Mouse (Mus musculus): ENCODE results near the gene Ccl9.

Gene Ccl9

GRCm38 (mm10) chr11:83578186-83578760, at the start of gene Ccl9:
Gene Ccl9, minus strand, starts transcription at chr11:83578636.
- DNase-seq (ENCODE audit: low spot score in 2 of 2) = no peak

- no peak for DNase-seq (ENCODE audit: low spot score in 2 of 2)
Measured at GRCm38 (mm10) chr11:83623586-83623985, 45.1 kb upstream of the Ccl9 start.

DNA sequence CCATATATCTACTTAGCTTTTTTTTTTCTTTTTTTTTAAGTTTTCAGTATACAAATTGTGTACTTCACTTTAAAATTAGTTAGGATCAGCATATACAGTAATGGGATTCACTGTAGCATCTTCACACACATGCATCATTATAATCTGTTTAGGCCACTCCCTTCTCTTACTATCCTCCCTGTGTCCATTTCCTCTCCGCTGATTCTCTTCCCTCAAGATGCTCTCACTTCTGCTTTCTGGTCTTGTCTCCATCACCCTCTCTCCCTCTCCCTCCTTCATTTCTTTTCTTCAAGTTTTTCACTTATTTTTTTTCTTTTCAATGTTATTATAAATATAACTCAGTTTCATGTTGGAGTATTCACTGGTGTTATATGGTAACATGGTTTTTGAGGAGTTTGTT, 40.6 kb upstream of the Ccl9 start:
- DNase-seq (ENCODE audit: low spot score in 2 of 2) = no peak

- DNase-seq (ENCODE audit: low spot score in 2 of 2) = no peak
Measured at GRCm38 (mm10) chr11:83618238-83618637, 39.8 kb upstream of the Ccl9 start.

DNA sequence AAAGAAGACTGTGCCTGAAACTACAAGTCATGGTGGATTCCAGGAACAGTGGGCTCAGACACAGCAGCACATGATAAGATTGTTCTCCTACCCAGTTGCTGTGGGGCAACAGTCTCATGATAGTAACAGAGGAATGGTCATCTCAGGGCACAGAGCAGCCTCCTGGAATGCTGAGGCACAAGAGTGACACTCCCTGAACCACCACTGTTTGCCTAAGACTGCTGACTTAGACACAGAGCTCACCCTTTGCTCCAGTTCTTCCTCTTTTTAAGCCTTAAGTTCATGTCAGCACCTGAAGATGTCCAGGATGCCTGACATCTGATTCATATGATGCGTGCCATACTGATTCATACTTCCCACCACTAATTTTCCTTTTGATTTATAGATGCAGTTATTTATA, 38.1 kb upstream of the Ccl9 start:
- no peak for DNase-seq (ENCODE audit: low spot score in 2 of 2)

GRCm38 (mm10) chr11:83610900-83611299, 32.5 kb upstream of the Ccl9 start:
- no peak for DNase-seq (ENCODE audit: low spot score in 2 of 2)

- DNase-seq (ENCODE audit: low spot score in 2 of 2) = no peak
Measured at GRCm38 (mm10) chr11:83606396-83606795, 28.0 kb upstream of the Ccl9 start.

DNA sequence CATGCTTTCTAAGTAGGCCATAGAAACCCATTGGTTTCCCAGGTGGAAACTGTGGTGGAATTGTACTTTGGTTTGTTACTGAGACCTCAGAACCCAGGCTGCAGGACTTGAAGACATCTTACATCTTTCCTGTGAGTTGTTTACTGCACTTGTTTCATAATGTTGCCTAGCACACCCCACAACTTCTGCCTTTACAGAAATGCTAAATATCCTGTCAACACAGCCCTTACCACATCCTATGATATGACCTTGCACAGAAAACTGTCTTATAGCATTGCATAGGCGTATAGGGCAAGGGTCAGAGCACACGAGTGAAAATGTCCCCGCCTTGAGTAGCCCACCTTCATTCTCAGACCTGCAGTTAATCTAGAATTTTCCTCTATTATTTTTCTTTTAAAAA, 27.1 kb upstream of the Ccl9 start:
- no peak for DNase-seq (ENCODE audit: low spot score in 2 of 2)

DNA sequence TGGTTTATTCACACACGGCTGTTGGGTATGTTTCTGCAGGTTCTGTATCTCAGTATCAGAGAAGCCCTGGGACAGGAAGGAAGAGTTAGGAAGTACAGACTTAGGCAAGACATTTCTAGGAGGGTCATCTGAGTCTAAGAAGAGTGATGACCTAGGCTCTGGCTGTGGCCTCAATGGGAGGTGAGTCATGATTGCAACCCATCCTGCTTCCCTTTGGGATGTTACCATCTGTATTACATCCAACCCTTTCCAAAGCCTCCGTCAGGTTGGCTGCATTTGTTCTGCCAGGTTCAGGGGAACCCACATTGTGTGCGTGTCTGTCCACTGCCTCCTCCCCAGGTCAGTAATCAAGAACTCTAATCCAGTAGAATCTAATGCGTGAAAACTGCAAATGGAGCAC, 26.3 kb upstream of the Ccl9 start:
- no peak for DNase-seq (ENCODE audit: low spot score in 2 of 2)

DNA sequence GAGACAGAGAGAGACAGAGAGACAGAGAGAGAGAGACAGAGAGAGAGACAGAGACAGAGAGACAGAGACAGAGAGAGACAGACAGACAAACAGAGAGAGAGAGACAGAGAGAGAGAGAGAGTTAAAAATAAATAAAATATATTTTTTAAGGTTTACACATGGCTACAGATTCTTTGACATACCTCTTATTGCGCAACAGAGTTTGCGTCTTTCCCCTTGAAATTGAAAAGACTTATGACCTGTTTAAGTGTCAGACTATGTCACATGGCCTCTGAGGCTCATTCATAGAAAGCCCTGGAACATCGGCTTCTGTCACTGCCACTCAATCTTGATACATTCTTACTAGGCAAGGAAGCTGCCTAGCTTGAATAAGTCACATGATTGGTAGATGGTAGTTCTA, 25.0 kb upstream of the Ccl9 start:
- DNase-seq (ENCODE audit: low spot score in 2 of 2) = no peak

DNA sequence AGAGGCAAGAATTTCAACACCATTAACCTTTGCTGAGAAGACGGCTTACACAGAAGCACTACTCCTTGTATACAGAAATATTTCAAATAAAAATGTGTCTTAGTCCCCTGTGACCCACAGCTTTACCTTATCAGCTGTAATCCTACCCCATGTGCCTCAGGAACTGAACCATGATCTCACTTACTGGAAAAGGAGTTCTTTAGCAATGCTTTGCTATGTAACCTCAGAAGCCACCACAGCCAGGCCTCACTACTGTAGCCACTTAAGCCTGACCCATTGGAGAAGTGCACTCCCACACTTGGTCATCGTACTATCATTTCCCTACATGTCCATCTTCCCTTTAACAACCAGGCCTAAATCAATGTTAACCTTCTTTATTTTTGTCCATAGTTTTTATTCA, 22.1 kb upstream of the Ccl9 start:
- no peak for DNase-seq (ENCODE audit: low spot score in 2 of 2)

DNA sequence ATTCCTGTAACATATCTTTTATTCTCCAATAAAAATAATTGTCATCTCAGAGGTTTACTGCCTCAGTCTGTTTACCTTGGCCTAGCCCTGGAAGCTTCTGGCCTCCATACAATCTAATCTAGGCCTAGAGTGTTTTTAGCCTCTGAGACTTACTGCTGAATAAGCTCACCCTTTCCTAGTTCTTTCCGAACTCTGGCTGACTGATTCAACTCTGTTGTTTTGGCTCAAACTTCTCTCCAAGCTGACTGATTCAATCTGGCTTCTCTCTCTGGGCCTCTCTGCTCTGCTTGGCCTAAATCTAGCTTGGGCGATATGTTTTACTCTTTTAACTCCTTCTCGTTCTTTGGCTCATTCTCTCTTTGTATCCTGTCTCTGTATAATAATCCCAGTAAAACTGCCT, 20.6 kb upstream of the Ccl9 start:
- DNase-seq (ENCODE audit: low spot score in 2 of 2) = no peak

GRCm38 (mm10) chr11:83598207-83598837, 19.9 kb upstream of the Ccl9 start:
- DNase-seq (ENCODE audit: low spot score in 2 of 2) = no peak

GRCm38 (mm10) chr11:83597796-83598195, 19.4 kb upstream of the Ccl9 start:
- DNase-seq (ENCODE audit: low spot score in 2 of 2) = no peak

DNA sequence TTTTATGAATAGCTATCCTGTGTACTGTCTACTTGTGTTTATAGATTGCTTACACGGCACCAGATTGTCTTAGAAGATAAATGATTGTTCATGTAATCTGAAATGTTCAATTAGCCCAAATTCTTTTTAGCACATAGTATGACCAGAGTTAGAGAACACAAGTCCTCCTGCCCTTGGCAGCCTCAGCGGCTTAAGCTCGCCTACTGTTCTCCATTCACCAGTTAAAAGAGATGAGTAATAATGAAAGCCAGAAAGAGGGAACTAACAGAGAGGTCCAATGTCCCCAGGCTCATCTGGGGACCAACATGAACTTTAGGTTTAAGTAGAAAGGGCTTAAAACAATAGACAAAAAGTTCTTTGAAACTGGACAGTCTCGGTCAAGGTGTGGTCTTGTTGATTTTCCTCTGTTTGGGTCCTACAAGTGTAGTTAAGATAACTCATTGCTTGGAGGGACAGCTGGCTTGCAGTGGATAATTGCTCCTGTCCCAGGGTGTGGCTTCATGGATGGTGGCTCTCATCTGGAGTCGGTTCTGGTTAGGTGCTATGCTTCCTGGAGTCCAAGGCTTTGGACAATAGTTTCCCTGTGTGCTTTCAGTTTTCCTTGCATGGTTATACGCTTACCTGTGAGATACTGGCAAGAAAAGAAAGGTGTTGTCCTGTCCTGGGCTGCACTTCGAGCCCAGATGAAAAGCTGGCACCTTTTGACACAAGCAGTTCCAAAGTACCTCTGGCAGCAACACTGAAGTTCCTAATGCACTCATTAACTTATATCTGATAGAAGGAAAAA, 17.4 kb upstream of the Ccl9 start:
- no peak for DNase-seq (ENCODE audit: low spot score in 2 of 2)

DNA sequence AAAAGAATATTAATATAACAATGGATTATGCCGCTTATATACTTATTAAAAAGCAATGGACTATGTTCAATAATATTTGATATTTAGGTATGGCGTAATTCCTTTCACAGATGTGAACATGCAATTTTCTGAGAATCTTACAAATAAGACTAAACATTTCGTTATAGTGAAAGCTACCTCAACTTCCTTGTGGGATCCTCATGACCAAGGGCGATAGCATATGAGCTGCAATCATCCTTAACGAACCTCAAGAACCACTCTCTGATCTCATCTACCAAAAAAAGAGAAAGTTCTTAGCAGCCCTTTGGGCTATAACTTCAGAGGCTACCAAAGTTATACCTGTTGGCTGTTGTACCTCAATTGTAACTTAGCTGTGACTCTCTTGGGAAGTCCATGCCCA, 15.0 kb upstream of the Ccl9 start:
- DNase-seq (ENCODE audit: low spot score in 2 of 2) = no peak

GRCm38 (mm10) chr11:83592853-83593252, 14.4 kb upstream of the Ccl9 start, which contains the start of gene Ccl6:
Gene Ccl6, minus strand, starts transcription at chr11:83593087.
- no peak for DNase-seq (ENCODE audit: low spot score in 2 of 2)

DNA sequence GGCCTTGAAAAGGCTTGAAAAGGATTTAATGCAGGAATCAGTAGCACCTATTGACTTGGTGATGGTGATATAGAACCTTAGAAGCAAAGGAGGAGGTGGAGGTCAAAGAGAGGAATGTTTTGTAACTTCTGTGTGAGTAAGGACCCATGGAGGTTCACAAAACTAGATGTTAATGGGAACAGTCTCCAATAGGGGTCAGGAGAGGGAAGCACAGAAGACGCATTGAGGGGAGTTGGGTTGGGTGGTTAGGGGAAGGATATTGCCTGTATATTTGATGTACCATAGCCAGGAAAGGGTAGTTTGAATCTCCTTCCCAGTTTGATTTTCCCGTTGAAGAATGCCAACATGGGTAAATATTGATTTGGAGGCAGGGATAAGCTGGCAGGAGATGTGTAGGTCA, 5.8 kb upstream of the Ccl9 start:
- no peak for DNase-seq (ENCODE audit: low spot score in 2 of 2)

DNA sequence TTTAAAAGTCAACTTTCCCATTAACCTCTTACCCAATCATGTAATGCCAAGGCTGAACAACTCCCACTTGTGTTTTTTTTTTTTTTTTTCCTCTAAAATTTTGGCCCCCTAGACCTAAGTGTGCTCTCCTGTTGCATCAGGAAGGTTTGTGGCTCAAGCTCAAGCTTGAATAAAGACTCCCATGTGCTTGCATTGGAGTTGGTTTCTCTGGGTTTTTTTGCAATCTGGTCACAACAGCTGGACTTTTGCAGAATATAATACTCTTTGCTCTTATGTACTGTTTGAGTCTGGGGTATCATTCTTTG, 5.0 kb upstream of the Ccl9 start:
- DNase-seq (ENCODE audit: low spot score in 2 of 2) = no peak

DNA sequence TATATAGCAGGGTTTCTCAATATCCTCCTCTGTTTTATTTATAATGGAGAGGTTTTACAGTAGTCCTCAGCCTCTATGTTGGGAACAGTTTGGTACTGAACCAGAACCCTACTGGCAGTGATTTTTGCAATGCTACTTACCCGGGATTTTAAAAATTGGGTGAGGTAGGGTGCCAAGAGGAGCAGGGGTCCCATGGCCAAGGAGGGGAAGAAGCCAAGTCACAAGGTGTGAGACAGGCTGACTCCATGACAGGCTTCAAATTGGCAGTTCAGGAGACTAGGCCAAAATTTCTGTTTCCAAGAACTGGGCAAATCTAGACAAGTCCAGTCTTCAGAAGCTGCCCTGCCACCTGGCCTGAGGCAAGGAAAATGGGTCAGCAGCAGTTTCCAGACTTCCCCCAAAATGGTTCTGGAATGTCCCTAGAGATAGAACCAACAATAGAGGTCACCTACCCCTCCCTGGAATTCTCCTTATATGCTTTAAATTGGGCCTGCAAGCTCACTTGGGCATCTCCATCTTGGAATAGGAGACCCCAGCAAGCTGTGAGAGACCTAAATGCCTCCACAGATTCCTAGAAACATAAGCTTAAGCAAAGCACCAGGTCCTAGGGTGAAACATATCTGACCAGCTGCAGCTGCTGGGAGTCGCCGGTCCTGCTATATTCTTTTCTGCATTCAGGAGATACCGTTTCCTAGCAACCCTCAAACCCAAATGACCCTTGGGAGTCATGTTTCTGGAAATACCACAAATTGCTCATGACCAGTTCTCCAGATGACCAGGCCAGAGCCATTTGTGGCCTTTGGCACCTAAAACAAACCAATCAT, 4.4 kb upstream of the Ccl9 start:
- DNase-seq (ENCODE audit: low spot score in 2 of 2) = no peak

DNA sequence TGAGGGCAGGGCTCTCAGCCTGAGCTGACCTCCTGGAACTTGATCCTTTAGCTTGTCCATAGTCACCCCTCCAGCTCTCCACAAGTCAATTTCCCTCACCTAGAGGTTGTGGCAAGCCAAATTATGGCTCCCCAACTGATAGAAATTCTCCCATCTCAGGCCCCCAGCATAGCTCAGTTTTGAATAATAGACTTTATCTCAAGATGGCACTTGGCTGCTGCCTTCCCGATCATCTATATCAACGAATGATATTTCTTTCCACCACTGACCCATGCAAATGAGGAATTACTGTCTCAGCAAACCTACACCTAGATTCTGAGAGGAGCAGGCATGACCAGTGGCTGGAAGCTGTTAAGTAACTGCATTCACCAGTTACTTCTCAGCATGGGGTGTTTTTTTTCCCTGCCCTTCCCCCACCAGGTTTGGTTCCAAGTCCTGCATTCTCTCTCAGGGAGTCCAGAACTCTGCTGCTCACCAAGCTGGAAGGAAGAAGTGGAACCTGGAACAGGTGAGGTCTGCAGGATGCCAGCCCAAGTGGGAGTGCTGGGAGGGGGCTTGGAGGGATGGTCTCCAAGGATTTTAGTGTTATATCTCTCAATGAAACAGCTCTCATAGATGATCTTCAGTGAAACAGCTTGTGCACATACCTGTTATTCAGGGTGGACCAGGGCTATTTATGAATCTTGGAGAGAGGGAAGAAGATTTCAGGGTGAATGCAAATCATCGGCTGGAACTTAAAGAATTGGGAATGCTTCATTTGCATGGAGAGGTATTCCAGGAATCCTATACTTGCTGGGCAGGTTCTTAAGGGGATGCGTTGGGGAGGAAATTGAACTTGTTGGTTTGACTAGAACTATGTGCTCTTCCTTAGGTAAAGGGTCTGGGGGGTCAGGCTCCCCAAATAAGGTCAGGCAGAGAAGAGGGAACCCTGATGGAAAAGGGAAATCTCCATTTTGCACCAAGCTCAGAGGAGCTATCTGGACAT, 3.5 kb upstream of the Ccl9 start:
- DNase-seq (ENCODE audit: low spot score in 2 of 2) = no peak
